Mouse (Mus musculus) CD4-positive, CD25-positive, alpha-beta regulatory T cell, adult 2 months (primary cell): Measurements from ENCODE around the gene Brpf1.

Experiments used
- DNase-seq: peaks from one replicate; pipeline ENCODE4 v3.0.0-alpha.2; 2012; ENCODE audit warnings: low read depth, low spot score

The Brpf1 gene

DNA sequence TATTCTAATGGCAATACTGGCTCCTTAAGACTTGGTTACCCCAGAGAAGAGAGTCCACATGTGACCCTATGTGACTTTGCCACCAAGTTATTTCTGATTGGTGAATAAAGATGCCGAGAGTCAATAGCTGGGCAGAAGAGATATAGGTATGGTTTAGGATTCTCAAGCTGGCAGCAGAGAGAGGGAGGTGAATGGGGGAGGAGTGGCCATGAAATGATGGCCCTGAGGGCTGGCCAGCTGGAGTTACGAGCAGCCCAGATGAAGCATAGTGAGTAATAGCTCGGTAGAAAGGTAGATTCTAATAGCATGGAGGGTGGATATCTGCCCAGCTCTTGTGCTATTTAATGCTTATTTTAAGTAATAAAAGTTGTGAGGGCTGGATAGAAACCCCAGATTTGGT, 45.9 kb downstream of the Brpf1 start:
- DNase-seq, result no peak

DNA sequence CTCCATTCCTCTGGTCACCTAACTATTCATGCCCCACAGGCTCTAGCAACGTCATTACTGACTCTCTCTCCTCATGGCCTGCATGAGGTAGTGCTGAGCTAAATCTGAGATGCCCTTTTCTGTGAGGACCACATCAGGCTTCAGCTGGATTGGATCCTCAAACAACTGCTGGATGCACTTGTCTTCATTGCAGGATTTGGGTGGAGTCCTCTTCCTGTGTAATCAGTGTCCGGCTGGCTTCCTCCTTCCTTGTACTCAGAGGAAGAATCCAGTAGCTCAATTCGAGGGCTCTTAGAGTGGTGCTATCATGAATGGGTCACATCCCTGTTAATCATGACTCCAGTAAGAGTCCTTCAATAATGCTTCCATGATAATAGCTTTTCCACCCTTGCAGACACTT, 46.8 kb downstream of the Brpf1 start:
- no peak for DNase-seq

DNA sequence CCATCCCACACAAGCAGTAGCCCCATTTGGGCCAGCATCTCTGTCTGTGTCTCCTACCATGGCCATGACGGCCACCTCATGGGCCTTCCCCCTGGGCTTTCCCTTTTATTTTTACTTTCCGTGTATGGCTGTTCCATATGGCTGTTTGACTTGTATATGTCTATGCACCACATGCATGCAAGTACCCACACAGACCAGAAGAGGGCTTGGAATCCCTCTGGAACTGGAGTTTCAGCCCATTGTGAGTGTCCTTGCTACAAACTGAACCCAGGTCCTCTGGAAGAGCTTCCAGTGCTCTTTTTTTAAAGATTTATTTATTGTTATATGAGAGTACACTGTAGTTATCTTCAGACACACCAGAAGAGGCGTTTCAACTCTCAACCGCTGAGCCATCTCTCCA, 54.5 kb downstream of the Brpf1 start:
- no peak for DNase-seq

DNA sequence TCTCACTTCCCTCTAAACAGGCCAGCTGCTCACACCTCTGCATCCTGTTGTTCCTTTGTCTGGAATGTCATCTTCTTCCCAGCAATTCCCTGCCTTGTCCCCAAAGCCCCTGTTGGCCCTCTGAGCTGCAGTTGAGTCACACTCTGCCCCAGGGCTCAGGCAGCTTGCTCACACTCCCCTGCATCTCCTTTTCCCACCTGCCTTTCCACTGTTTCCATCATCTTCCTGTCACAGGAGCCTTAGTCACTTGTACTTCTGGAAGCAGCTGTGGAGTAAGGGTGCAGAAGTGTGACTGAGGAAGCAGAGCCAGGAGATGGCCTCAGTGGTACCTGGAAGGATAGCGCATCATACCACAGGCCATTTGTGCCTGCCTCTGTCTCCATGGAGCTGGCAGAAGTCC, 55.3 kb downstream of the Brpf1 start:
- DNase-seq, result no peak

DNA sequence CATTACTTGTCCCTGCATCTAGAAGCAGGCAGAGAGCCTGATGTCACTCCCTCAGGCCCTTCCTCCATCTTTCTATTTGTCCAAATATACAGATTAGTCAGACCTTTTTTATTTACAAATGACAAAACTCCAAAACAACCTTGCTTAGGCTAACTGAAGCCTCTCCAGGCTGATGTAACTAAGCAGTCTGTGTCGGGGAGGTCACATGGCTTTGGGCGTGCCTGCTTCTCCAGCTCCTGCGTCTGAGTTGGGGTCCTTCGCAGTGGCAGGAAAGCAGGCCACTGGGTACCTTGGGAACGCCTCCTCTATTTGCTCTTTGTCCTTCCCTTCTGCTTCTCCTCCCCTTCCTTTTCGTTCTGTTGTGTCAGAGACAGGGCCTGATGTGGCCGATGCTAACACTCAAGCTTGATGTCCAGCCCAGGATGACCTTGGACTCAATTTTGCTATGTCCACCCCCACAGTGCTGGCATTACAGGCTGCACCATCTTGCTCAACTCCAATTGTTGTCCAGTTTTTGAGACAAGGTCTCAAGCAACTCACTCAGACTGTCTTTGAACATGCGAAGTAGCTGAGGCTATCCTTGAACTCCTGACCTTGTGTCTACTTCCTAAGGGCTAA, 57.7 kb downstream of the Brpf1 start:
- DNase-seq, result no peak

DNA sequence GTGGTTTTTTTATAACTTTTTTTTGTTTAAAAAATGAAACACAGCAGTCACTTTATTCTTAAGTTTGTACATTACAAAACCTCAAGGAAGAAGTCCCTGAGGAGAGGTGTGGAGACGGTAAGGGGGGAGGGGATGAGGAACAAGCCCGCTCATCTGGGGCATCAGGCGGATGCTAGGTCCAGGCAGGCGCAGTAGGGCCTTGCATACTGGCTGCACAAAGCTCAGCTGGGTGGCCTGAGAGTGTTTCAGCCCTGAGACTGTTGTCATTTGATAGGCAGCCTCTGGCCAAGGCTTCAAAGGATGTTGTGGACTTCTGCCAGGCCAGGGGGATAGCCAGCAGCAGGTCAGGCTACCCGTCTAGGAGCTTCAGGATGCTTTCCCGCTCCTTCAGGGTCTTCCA, 59.7 kb downstream of the Brpf1 start:
- no peak for DNase-seq

DNA sequence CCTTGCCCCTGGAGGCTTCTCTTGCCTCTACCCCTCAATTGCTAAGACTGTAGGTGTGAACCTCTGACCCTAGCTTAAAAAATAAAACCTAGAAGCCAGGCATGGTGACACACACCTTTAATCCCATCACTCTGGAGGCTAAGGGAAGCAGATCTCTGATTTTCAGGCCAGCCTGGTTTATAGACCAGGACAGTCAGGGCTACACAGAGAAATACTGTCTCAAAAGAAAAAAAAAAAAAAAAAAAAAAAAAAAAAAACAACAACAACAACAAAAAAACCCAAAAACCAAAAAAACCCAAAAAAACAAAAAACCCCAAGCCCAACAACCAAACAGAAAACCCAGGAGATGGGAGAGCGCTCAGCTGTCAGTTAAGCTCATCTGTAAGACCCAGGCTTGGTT, 60.6 kb downstream of the Brpf1 start:
- no peak for DNase-seq

DNA sequence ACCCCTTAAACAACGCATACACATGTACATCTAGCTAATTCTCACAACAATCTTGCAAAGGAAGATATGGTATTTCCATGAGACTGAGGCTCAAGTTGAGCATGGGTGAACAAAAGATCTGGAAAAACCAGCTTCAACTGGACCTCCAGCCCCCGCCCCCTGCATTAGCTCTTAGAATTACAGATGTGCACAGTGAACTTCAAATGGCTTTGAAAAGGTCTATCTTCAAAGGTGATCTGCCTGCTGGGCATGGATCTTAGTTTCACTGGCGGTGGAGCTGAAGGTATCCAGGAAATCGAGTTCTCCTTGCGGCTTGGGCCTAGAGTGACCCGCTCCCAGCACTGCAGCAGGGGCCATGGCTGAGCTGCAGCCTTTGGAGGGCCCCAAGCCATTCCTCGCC, 61.2 kb downstream of the Brpf1 start:
- no peak for DNase-seq

DNA sequence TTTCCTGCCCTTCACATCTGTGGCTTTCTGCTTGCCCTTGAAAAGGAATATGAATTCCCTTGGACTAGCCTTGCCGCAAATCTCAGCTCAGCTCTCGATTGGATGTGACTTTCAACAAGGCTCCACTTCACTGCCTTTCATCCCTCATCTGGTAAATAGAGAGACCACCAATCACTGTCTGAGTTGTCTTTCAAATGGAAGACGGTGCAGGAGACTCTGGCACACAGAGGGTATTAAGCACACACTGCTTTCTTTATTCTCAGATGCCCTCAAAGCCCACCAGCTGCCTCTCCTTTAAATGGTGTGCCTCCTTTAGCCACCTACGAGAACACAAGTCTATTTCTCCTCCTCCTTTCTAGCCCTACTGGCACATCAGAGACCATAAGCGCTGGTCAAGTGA, 61.6 kb downstream of the Brpf1 start:
- DNase-seq, result no peak

DNA sequence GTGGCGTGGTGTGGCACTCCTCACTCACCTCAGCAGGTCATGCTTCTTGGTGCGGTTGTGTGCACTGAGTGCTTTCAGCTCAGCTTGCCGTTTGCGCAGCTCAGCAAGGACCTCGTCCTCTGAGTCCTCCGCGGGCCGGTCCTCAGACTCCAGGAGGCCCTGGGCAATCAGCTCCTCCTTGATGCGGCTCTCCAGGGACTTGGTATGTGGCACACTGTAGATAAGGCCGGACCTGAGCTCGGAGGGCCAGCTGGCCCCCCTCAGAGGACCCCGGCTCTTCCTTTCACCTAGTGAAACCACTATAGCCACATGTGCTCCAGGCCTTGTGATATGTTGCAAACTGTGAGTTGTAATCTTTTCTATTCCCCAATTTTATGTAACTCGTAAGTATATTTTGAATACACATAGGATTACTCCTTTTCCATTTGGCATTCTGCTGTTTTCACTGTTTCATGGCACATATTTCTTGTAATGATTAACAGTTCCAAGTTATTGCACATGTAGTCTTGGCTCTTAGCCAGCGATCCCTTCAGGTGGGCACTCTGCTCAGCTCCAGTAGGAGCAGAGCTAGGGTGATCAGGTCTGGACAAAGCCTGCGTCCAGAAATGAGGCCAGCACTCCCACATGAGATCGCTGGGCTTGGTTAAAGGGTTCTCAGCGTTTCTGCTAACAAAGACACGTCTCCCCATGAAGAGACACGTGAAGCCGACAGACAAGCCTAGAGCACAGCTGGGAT, 63.4 kb downstream of the Brpf1 start:
- DNase-seq, result no peak

DNA sequence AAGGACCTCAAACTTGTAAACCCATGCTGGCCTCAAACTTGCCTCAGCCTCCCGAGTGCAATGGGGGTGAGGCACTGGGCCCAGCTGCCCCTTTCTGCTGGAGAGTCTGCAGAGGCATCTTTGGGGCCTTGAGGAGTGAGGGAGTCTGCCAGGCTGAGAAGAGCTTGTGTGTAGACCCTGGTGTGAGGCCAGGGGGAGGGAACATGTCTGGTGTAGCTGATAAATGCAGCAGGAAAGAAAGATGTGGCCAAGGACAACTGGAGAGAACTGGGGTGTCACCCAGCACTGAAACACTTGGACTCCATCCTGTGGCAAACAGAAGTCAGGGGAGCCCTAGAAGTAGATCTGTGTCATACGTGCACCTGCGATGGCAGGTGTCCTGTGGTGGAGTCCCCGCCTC, 66.6 kb downstream of the Brpf1 start:
- no peak for DNase-seq
